Mouse (Mus musculus): Measurements from ENCODE around the gene Chaf1b.

Gene Chaf1b

DNA sequence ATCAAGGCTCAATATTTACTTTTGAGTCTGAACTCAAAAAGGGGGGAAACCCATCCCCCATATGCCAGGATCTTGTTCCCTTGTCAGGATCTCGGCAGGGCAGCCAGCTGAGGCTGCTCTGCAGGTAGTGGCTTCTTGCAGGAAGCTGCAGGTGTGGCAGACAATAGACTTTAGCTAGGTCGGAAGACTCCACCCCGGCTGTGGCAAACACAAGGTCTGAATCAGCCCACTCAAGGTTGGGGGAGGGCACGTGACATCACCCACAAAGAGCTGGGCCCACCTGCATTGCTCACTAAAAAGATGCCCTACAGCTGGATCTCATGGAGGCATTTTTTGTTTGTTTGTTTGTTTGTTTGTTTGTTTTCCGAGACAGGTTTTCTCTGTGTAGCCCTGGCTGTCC, 24.1 kb downstream of the Chaf1b start:
- CTCF ChIA-PET, result interaction anchor here (0.6 to 4.9 kb wide), 18 partner anchors 9 to 618 kb away, joined by 3 to 50 read pairs (median 4); partner anchors contain the start of gene Chaf1b (in 1 of the 4)
- POLR2A ChIA-PET, result interaction anchor here (0.6 to 3.8 kb wide), 43 partner anchors 7 to 406 kb away, joined by 3 to 24 read pairs (median 4); partner anchors contain the start of genes Chaf1b (in 3 of the 4), Morc3 (in 2 of the 4), Cldn14 (in 1 of the 4) and Dop1b (in 1 of the 4)

GRCm38 (mm10) chr16:93908196-93908595, 24.5 kb downstream of the Chaf1b start:
- CTCF ChIA-PET, result interaction anchor here (0.6 to 4.9 kb wide), 19 partner anchors 9 to 617 kb away, joined by 3 to 50 read pairs (median 3); partner anchors contain the start of gene Chaf1b (in 1 of the 4)
- POLR2A ChIA-PET, result interaction anchor here (0.5 to 3.8 kb wide), 37 partner anchors 7 to 405 kb away, joined by 3 to 24 read pairs (median 4); partner anchors contain the start of genes Chaf1b (in 3 of the 4), Morc3 (in 2 of the 4), Cldn14 (in 1 of the 4) and Dop1b (in 1 of the 4)

DNA sequence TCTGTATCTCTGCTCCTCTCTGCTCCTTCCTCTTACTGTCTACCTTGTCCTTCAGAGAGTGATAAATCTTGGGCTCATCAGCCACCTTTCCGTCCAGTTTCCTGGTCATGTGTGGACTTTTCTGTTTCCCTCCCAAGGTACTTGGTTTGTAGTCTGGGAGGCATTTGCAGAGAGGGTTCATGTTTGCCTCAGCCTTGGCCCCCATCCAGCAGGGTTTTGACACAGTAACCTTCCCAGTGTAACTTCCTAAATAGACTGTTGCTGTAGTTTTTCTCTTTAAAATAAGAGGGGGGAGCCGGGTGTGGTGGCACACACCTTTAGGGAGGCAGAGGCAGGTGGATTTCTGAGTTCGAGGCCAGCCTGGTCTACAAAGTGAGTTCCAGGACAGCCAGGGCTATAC, 26.2 kb downstream of the Chaf1b start:
- POLR2A ChIA-PET, result interaction anchor here in 1 of 4 experiments (1.3 kb wide), 1 partner anchor 156 kb away, joined by 4 read pairs; no protein-coding TSS in a partner anchor
- CTCF ChIA-PET, result no interaction called here

- CTCF ChIA-PET, result no interaction called here
These were observed 27.3 kb downstream of the Chaf1b start for GRCm38 (mm10) chr16:93910735-93911665.

GRCm38 (mm10) chr16:93912158-93912557, 28.5 kb downstream of the Chaf1b start:
- ChIA-PET CTCF (interaction anchor here in 1 of 4 experiments (0.5 kb wide), 1 partner anchor 117 kb away, joined by 3 read pairs; no protein-coding TSS in a partner anchor), POLR2A (interaction anchor here in 1 of 4 experiments (1.0 to 1.1 kb wide), 2 partner anchors 13 to 225 kb away, joined by 3 read pairs; no protein-coding TSS in a partner anchor)

More at GRCm38 (mm10) chr16:93910735-93911665, 27.3 kb downstream of the Chaf1b start:
- POLR2A ChIA-PET, result interaction anchor here in 2 of 4 experiments (0.6 to 1.4 kb wide), 7 partner anchors 12 to 543 kb away, joined by 3 to 4 read pairs (median 3); no protein-coding TSS in a partner anchor

DNA sequence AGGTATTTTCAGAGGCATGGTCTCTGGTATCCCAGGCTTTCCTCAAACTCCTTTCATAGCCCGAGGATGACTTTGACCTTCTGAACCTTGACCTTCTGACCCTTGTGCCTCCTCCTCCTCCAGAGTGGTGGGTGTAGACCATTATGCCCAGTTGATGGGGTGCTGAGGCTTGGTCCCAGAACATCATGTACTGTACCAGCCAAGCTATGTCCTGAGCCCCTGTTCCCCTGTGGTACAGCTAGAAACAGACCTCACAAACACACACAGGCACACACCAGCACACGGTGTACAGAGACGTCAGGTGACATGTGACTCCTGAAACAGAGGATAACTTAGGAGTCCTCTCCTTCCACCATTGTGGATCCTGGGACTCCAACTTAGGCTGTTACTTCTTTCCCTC, 29.1 kb downstream of the Chaf1b start:
- ChIA-PET CTCF (interaction anchor here in 2 of 4 experiments (0.5 to 0.7 kb wide), 2 partner anchors 26 to 118 kb away, joined by 3 read pairs; no protein-coding TSS in a partner anchor), POLR2A (interaction anchor here in 1 of 4 experiments (1.1 kb wide), 1 partner anchor 226 kb away, joined by 3 read pairs; no protein-coding TSS in a partner anchor)

GRCm38 (mm10) chr16:93913881-93914576, 30.3 kb downstream of the Chaf1b start:
- POLR2A ChIA-PET, result interaction anchor here in 3 of 4 experiments (0.9 to 1.8 kb wide), 5 partner anchors 7 to 389 kb away, joined by 3 to 6 read pairs (median 3); no protein-coding TSS in a partner anchor
- CTCF ChIA-PET, result interaction anchor here in 2 of 4 experiments (0.6 to 2.9 kb wide), 5 partner anchors 31 to 921 kb away, joined by 3 to 20 read pairs (median 5); partner anchors contain the start of gene Chaf1b (in 1 of the 2)

- CTCF ChIA-PET, result interaction anchor here (0.5 to 5.8 kb wide), 34 partner anchors 9 to 454 kb away, joined by 3 to 50 read pairs (median 5); partner anchors contain the start of genes Chaf1b (in 1 of the 4) and Dop1b (in 1 of the 4)
These were observed 31.7 kb downstream of the Chaf1b start for GRCm38 (mm10) chr16:93915338-93915849.

DNA sequence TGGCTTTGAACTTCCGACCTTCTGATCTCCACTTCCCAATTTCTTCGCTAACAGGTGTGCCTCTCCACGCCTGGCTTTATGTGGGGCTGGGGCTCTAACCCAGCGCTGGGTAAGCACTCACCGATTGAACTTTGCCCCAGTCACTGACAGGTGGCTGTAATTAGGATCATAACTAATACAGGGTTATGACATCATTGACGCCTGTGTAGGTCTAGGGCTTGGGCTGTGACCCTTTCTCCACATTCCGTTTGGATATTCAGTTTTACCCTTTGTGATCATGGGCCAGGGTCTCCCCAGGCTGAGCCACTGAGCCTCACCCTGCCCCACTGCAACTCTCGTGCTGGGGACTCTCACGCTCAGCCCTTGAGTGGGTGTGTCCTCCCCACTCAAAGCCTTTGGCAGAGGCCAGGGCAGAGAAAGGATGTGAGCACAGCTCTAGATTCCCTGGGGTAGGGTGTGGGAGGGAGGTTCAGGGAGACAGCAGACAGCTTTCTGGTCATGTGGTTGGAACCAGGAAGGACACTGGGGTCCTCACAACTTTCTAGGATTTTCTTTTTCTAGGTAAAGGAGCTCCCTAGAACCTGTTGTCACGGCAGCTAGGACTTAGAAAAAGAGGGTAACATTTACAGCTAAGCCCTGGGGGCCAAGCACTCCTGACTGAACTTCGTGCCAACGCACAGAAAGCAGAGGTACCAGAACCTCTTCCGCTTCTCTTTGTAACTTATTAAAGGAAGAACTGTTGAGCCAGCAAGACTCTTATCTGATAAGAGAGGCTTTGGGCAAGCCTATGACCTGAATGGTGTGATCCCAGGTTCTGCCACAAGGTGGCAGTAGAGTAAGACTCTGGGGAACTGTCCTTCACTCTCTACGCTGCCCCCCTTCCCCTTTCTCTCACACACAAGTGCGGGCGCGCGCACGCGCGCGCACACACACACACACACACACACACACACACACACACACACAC, 34.3 kb downstream of the Chaf1b start:
- ChIA-PET POLR2A (interaction anchor here in 3 of 4 experiments (0.5 to 2.2 kb wide), 19 partner anchors 10 to 634 kb away, joined by 3 to 15 read pairs (median 3); partner anchors contain the start of gene Chaf1b (in 2 of the 3)), CTCF (interaction anchor here (0.6 to 5.8 kb wide), 31 partner anchors 10 to 1829 kb away, joined by 3 to 50 read pairs (median 4); partner anchors contain the start of genes Hlcs (in 1 of the 4) and Morc3 (in 1 of the 4))

More at GRCm38 (mm10) chr16:93915338-93915849, 31.7 kb downstream of the Chaf1b start:
- POLR2A ChIA-PET, result interaction anchor here in 3 of 4 experiments (0.7 to 1.8 kb wide), 15 partner anchors 8 to 229 kb away, joined by 3 to 6 read pairs (median 3); partner anchors contain the start of gene Morc3 (in 1 of the 3)

- ChIA-PET POLR2A (interaction anchor here in 3 of 4 experiments (0.5 to 2.2 kb wide), 18 partner anchors 11 to 634 kb away, joined by 3 to 15 read pairs (median 4); partner anchors contain the start of gene Chaf1b (in 2 of the 3)), CTCF (interaction anchor here (0.6 to 5.8 kb wide), 28 partner anchors 11 to 531 kb away, joined by 3 to 50 read pairs (median 4); partner anchors contain the start of genes Hlcs (in 1 of the 4) and Morc3 (in 1 of the 4))
These were observed 35.0 kb downstream of the Chaf1b start for GRCm38 (mm10) chr16:93918679-93919060.

DNA sequence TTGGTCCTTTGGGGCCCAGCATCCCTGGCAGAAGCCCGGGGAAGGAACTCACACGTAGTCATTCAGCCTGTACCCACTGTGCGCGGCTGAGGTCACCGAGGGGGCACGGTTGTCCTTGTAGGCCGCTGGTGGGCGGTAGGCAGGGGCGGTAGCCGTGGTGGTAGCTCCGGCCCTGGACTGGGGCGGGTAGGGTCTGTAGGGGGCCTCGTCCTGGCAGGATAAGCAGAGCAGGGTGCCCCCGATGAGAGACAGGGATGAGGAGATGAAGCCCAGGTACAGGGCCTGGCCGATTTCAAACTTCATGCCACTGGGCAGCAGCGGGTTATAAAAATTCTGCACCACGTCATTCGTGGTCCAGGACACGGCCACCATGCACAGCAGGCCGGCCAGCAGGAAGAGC, 35.5 kb downstream of the Chaf1b start:
- CTCF ChIA-PET, result interaction anchor here (0.6 to 5.8 kb wide), 22 partner anchors 11 to 530 kb away, joined by 3 to 50 read pairs (median 4); partner anchors contain the start of genes Hlcs (in 1 of the 4) and Morc3 (in 1 of the 4)
- POLR2A ChIA-PET, result interaction anchor here in 2 of 4 experiments (1.1 to 2.2 kb wide), 10 partner anchors 12 to 109 kb away, joined by 3 to 15 read pairs (median 4); partner anchors contain the start of gene Chaf1b (in 2 of the 2)

DNA sequence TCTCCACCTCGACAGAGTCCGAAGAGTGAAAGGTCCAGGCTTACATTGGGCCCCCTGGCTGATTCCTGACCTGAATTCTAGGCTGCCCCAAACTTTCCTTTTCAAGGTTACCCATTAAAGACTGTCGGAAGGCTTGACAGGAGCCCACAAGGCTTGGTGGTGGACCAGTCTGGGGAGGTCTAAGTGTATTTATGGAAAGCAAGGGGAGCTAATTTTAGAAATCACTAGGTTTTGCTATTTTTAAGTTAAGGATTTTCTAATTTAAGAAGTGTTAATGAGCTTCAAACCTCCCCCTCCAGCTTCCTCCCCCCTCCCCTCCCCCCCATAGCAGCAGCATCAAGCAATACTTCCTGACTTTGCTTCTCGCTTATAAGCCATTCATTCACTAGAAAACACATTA, 37.0 kb downstream of the Chaf1b start:
- ChIA-PET POLR2A (interaction anchor here in 1 of 4 experiments (0.8 to 0.9 kb wide), 2 partner anchors 36 to 55 kb away, joined by 3 to 4 read pairs; partner anchors contain the start of gene Chaf1b), CTCF (interaction anchor here in 3 of 4 experiments (0.6 to 3.0 kb wide), 5 partner anchors 14 to 239 kb away, joined by 3 to 9 read pairs (median 4); no protein-coding TSS in a partner anchor)

DNA sequence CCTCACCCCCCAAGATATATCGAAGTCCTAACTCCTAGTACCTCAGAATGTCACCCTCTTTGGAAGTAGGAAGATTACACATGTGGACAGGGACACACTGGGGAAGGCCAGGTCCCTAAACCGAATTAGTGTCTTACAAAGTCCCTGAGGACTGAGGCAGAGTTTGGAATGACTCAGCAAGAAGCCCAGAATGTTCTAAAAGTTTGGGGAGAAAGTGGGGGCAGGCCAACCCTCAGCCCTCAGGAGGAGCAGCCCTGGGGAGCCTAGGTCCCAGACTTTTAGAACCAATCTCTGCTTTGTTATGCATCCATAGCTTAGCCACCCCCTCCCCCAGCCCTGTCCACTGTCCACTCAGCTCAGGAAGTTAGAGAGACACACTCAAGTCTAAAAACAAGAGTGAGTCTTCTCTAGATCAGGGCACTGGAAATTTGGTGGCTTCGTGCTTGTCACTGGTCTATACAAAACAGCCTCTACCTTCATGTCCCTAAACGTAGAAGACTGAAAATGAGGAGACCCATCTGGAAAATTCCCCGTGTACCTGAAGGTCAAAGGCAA, 39.2 kb downstream of the Chaf1b start:
- ChIA-PET POLR2A (interaction anchor here in 2 of 4 experiments (0.5 to 1.6 kb wide), 13 partner anchors 12 to 646 kb away, joined by 3 to 7 read pairs (median 4); no protein-coding TSS in a partner anchor), CTCF (interaction anchor here in 2 of 4 experiments (0.7 to 1.2 kb wide), 4 partner anchors 106 to 912 kb away, joined by 3 to 7 read pairs (median 3); no protein-coding TSS in a partner anchor)

DNA sequence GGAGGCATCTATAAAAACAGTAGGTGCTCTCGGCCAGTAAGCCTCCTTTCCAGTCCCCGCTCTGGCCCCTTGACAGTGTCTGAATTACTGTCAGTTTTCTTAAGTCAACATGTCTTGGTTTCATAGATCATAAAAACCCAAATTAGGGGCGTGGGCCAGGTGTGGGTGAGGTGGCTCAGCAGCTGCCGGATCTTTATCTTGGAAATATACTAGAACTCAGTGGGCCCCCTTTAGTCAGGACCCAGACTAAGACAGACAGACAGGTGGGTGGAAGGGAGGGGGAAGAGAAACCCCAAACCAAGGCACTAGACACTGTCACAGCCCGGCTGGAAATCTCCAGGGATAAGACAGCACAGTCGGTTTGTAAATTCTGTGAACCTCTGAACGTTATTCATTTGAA, 40.1 kb downstream of the Chaf1b start:
- ChIA-PET CTCF (no interaction called here), POLR2A (interaction anchor here in 2 of 4 experiments (0.6 to 1.9 kb wide), 9 partner anchors 10 to 197 kb away, joined by 3 to 6 read pairs (median 4); partner anchors contain the start of gene Chaf1b (in 1 of the 2))

GRCm38 (mm10) chr16:93925684-93926247, 42.1 kb downstream of the Chaf1b start:
- POLR2A ChIA-PET, result interaction anchor here in 1 of 4 experiments (0.7 to 1.9 kb wide), 10 partner anchors 8 to 910 kb away, joined by 3 to 6 read pairs (median 4); partner anchors contain the start of gene Morc3
- CTCF ChIA-PET, result interaction anchor here in 2 of 4 experiments (0.8 to 1.7 kb wide), 4 partner anchors 10 to 143 kb away, joined by 3 to 5 read pairs (median 4); no protein-coding TSS in a partner anchor

Data from embryonic stem cell, embryonic (primary cell).